Mouse (Mus musculus): Measurements from ENCODE around the gene Abcg4. TPM values are rescaled to one million over a fixed set of nuclear protein-coding genes. Genes with fewer than 3 reads are reported as not detected.
A peak's percentile ranks its signal among the peaks of the same experiment; 100 is the strongest.
"Not testable (repeated sequence)": the region's sequence is repeated elsewhere in the genome, so short reads cannot be mapped to it uniquely, and the experiment has no call there.

Abcg4 gene
- polyA plus RNA-seq, 1 experiment = 1.9 TPM

DNA sequence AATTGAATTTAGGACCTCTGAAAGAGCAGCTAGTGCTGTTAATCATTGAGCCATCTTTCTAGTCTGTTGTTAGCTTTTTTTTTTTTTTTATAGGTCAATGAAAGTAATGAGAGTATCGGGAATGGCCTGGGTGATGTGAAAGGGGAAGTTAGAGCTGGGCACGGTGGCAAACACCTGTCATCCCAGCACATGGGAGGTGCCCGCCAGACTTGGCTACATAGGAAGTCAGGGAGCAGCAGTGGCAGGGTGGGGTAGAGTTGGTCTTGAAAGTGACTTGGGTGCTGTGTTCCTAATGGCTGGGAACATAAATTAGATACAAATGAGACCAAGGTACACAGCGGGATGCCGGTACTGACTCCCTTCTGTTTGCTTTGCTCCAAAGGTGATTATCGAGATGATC, 42.3 kb upstream of the Abcg4 start:
- TF ChIP-seq POLR2A (IDR thresholded peaks at IDR 0.05; ENCODE audit: borderline replicate concordance, extremely low read depth, low read depth, low read length) (no peak), CTCF (IDR thresholded peaks at IDR 0.05; ENCODE audit: insufficient read depth, low read length) (no peak)
- DNase-seq = no peak
- Histone ChIP-seq H3K4me3 (replicated peaks; ENCODE audit: extremely low read depth, low read depth, low read length) (no peak overlapping the region), H3K4me1 (ENCODE audit: control insufficient read depth, insufficient read depth, low read length) (peaks cover 8% of the 10 kb centered on the region; the same call in 1 of the 2 replicates)
- 88% methylated on average over 6 of the region's 6 CpGs for WGBS

DNA sequence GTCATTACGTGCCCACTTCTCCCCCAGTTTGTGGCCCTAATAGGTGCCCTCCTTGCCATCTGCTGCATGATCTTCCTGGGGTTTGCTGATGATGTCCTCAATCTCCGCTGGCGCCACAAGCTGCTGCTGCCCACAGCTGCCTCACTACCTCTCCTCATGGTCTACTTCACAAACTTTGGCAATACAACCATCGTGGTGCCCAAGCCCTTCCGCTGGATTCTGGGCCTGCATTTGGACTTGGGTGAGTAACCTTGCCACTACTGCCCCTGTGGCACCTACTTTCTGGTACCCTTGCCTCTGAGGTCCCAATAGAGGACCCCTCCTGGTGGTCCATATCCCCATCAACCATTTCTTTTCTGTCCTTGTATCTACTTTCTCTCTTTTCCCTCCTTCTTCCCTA, 39.5 kb upstream of the Abcg4 start:
- Histone ChIP-seq H3K4me1 (ENCODE audit: control insufficient read depth, insufficient read depth, low read length) (peaks cover 8% of the 10 kb centered on the region; the same call in 1 of the 2 replicates), H3K4me3 (replicated peaks; ENCODE audit: extremely low read depth, low read depth, low read length) (peak overlapping the region; percentile 14)
- DNase-seq = no peak
- WGBS = 75% methylated on average over 5 of the region's 5 CpGs
- no peak for TF ChIP-seq POLR2A (IDR thresholded peaks at IDR 0.05; ENCODE audit: borderline replicate concordance, extremely low read depth, low read depth, low read length)
- TF ChIP-seq CTCF (IDR thresholded peaks at IDR 0.05; ENCODE audit: insufficient read depth, low read length) = no peak

DNA sequence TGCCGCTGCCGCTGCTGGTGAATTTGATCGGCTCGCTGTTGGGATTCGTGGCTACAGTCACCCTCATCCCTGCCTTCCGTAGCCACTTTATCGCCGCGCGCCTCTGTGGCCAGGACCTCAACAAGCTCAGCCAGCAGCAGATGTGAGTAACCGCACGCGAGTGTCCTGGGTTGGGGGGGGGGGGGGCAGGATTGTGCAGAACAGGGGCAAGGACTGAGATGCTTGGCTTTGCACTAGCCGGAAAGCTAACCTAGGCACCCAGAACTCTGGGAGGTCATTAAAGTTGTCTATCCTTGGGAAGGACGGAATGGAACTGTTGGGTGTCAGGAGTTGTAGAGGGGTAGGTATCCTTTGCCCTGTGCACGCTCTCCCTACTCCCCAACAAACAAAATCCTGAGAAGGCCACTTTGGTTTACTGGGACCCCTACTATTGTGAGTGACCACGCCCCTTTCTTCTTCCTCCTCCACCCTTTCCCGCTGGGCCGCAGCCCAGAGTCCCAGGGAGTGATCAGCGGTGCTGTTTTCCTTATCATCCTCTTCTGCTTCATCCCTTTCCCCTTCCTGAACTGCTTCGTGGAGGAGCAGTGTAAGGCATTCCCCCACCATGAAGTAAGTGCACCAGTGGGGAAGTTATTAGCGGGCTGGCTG, 38.8 kb upstream of the Abcg4 start:
- WGBS = 1% methylated on average over 22 of the region's 22 CpGs
- Histone ChIP-seq H3K4me1 (ENCODE audit: control insufficient read depth, insufficient read depth, low read length) (peaks cover 8% of the 10 kb centered on the region; the same call in 1 of the 2 replicates), H3K4me3 (replicated peaks; ENCODE audit: extremely low read depth, low read depth, low read length) (peak overlapping the region; percentile 82)
- TF ChIP-seq POLR2A (IDR thresholded peaks at IDR 0.05; ENCODE audit: borderline replicate concordance, extremely low read depth, low read depth, low read length) (no peak), CTCF (IDR thresholded peaks at IDR 0.05; ENCODE audit: insufficient read depth, low read length) (no peak)
- peak; percentile 49 for DNase-seq

DNA sequence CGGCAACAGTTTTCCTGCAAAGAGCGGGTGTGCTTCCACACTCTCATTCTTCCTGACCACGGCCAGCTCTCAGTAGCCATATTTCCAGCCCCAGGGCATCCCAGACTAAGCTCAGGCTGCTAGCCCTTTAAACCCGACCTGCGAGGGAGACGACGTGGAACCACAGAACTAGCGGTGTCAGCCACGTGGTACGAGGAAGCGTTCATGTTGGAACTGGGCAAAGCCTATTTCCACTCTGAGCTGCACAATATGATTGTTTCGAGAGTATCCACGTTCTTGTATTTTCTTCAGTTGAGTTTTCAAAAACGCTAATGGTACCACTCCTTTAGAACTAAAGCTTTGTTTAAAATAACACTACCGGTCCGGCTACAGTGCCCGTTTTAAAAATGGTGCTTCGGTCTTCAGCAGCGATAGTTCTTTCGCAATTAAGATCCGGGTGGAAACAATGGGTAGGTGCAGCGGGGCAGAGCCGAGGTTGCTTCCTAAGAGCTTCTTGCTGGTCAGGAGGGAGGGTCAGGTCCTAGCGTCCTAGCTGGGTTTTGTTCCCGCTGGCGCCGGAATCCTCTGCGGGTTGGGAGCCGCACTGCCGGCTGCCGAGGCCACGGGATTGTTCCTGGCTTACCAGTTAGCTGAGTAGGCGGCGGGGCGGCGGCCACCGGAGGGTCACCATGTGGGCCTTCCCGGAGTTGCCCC, 38.1 kb upstream of the Abcg4 start:
- TF ChIP-seq CTCF (IDR thresholded peaks at IDR 0.05; ENCODE audit: insufficient read depth, low read length) = no peak
- peak; percentile 84; the same call in 1 of the 2 replicates for TF ChIP-seq POLR2A (IDR thresholded peaks at IDR 0.05; ENCODE audit: borderline replicate concordance, extremely low read depth, low read depth, low read length)
- Histone ChIP-seq H3K4me3 (replicated peaks; ENCODE audit: extremely low read depth, low read depth, low read length) (peak overlapping the region; percentile 82), H3K4me1 (ENCODE audit: control insufficient read depth, insufficient read depth, low read length) (peaks cover 8% of the 10 kb centered on the region; the same call in 1 of the 2 replicates)
- DNase-seq = peak; percentile 77
- WGBS = under 1% methylated on average over 38 of the region's 38 CpGs

DNA sequence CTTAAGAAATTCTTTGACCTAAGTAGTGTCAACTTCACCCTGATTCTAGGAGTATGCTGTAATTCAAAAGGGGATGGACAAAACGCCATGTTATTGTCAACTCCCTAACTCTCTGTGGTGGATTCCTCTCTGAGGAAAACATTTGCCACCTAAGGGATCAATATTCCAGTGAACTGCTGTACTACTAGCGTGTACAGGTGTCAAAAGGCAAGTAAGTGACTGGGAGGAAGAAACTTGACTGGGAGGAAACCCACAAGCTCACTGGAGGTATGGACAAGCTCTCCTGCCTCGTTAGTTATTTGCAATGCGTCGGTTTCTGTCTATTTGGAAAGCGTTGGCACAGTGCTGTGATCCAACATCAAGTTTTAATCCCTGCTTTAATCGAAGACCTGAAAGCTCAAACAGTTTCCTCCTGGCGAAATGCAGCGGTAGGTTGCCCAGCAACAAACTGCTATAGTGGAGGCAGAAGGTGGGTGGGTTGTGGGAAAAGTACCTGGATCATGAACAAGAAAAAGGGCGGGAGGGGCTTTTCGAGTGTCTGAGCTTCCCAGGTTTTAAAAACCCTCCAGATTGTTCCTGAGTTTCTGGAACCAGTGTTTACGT, 37.5 kb upstream of the Abcg4 start, which contains the start of gene Dpagt1:
TSS of gene Dpagt1 (plus strand) at position 252 of the 603 bp plus-strand sequence.
- H3K4me3 ChIP-seq (replicated peaks; ENCODE audit: extremely low read depth, low read depth, low read length) = peak within 1 kb of the TSS; percentile 82
- TF ChIP-seq POLR2A (IDR thresholded peaks at IDR 0.05; ENCODE audit: borderline replicate concordance, extremely low read depth, low read depth, low read length) = no peak
- TF ChIP-seq CTCF (IDR thresholded peaks at IDR 0.05; ENCODE audit: insufficient read depth, low read length) = no peak
- DNase-seq = no peak
- 2% methylated on average over 12 of the region's 12 CpGs for WGBS
- peaks cover 8% of the 10 kb centered on the region; the same call in 1 of the 2 replicates for H3K4me1 ChIP-seq (ENCODE audit: control insufficient read depth, insufficient read depth, low read length)

DNA sequence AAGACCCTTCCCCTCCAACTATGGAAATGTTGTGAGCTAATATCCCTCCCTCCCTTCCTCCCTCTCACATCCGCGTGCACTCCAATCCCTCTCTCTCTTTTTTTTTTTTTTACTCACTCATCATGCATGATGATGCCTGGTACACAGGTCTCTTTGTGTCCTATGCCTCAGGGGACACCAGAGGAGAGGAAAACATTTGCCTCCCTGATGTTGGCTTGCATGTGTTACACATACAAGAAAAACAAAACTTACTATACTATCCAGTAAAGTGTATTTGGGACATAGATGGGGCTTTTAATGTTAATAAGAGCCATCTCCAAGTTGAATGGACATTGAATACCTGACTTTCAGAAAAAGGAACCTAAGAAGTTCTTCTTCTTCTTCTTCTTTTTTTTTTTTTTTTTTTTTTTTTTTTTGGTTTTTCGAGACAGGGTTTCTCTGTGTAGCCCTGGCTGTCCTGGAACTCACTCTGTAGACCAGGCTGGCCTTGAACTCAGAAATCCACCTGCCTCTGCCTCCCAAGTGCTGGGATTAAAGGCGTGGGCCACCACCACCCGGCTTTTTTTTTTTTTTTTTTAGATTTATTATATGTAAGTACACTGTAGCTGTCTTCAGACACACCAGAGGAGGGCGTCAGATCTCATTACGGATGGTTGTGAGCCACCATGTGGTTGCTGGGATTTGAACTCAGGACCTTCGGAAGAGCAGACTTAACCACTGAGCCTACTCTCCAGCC, 36.8 kb upstream of the Abcg4 start:
- peaks cover 12% of the 10 kb centered on the region; the same call in 1 of the 2 replicates for H3K4me1 ChIP-seq (ENCODE audit: control insufficient read depth, insufficient read depth, low read length)
- not testable (repeated sequence) for DNase-seq; H3K4me3 ChIP-seq (replicated peaks; ENCODE audit: extremely low read depth, low read depth, low read length)
- WGBS = 63% methylated on average over 7 of the region's 8 CpGs

DNA sequence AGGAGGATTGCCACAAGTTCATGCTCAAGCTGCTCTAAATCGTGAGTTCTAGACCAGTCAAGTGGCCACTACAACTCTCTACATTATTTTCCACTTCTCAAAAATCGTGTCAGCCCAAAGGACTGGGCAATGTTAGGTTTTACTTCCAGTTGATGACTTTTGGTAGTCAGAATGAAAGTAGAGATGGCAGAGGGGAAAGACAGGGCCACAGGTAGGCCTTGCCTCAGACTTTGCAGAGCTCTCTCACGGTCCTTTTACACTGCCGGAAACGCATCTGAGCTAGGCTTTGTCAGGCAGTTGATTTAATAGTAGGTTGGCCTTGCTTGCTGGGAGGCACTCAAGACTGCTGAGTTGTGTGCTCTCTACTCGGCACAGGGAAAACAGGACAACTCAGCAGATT, 35.7 kb upstream of the Abcg4 start:
- Histone ChIP-seq H3K4me1 (ENCODE audit: control insufficient read depth, insufficient read depth, low read length) (peaks cover 12% of the 10 kb centered on the region; the same call in 1 of the 2 replicates), H3K4me3 (replicated peaks; ENCODE audit: extremely low read depth, low read depth, low read length) (no peak overlapping the region)
- TF ChIP-seq POLR2A (IDR thresholded peaks at IDR 0.05; ENCODE audit: borderline replicate concordance, extremely low read depth, low read depth, low read length) (no peak), CTCF (IDR thresholded peaks at IDR 0.05; ENCODE audit: insufficient read depth, low read length) (no peak)
- WGBS = 77% methylated on average over 6 of the region's 6 CpGs
- DNase-seq = no peak

DNA sequence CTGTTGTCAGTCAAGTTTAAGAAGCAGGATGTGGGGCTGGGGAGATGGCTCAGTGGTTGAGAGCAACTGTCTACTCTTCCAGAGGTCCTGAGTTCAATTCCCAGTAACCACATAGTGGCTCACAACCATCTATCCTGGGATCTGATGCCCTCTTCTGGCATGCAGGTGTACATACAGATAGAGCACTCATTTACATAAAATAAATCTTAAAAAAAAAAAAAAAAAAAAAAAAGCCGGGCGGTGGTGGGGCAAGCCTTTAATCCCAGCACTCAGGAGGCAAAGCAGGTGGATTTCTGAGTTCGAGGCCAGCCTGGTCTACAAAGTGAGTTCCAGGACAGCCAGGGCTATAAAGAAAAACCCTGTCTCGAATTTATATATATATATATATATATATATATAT, 35.2 kb upstream of the Abcg4 start:
- DNase-seq = not testable (repeated sequence)
- WGBS = 70% methylated on average over 4 of the region's 4 CpGs

DNA sequence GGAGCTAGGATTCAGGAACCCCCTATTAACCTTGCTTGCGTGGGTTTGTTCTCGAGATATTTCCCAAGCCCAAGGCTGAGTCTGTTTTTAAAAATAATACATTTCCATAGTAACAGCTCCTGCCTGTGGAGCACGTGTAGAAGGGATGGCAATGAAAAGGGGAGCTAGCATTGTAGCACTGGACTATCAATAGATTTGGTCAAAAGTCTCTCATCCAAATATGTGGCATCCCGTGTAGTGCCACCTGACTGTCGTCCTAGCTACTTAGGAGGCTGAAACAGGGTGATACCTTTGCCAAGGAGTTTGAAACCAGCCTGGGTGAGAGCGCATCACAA, 32.4 kb upstream of the Abcg4 start:
- no peak for DNase-seq
- Histone ChIP-seq H3K4me3 (replicated peaks; ENCODE audit: extremely low read depth, low read depth, low read length) (peak overlapping the region; percentile 35), H3K4me1 (ENCODE audit: control insufficient read depth, insufficient read depth, low read length) (peaks cover 16% of the 10 kb centered on the region)
- TF ChIP-seq POLR2A (IDR thresholded peaks at IDR 0.05; ENCODE audit: borderline replicate concordance, extremely low read depth, low read depth, low read length) = no peak
- no peak for TF ChIP-seq CTCF (IDR thresholded peaks at IDR 0.05; ENCODE audit: insufficient read depth, low read length)
- WGBS = 17% methylated on average over 6 of the region's 6 CpGs

More for the DNA sequence above, 35.2 kb upstream of the Abcg4 start:
- not testable (repeated sequence) for H3K4me3 ChIP-seq (replicated peaks; ENCODE audit: extremely low read depth, low read depth, low read length)
- peaks cover 14% of the 10 kb centered on the region for H3K4me1 ChIP-seq (ENCODE audit: control insufficient read depth, insufficient read depth, low read length)
